Mouse (Mus musculus) midbrain, embryonic 16.5 days (tissue): ENCODE measurements around the gene Aktip. TPM values are rescaled to one million over a fixed set of nuclear protein-coding genes. Genes with fewer than 3 reads are reported as not detected.
A peak's percentile ranks its signal among the peaks of the same experiment; 100 is the strongest.

Experiments
- ATAC-seq: fragments of 200-750 bp; cut with Nextera tagmentation; 2 replicates; pipeline ENCODE4 v1.8.0; 2017; ENCODE audit warnings: moderate TSS enrichment
- H3K27ac ChIP-seq: fragments of 300-500 bp; sonication (generic); 2 replicates; pipeline ENCODE4 v1.5.1; 2014; ENCODE audit warnings: mild to moderate bottlenecking, low read length, mixed read lengths
- H3K27me3 ChIP-seq: fragments of 300-500 bp; sonication (generic); 2 replicates; pipeline ENCODE4 v1.6.1; 2014; ENCODE audit warnings: low read depth, low read length, mixed read lengths; ENCODE audit not compliant: control insufficient read depth, insufficient read depth
- H3K36me3 ChIP-seq: fragments of 300-500 bp; sonication (generic); 2 replicates; pipeline ENCODE4 v1.6.1; 2014; ENCODE audit warnings: mild to moderate bottlenecking, low read length, moderate library complexity, mixed read lengths; ENCODE audit not compliant: control insufficient read depth, insufficient read depth
- H3K4me1 ChIP-seq: fragments of 300-500 bp; sonication (generic); 2 replicates; pipeline ENCODE4 v1.6.1; 2014; ENCODE audit warnings: mild to moderate bottlenecking, low read length, mixed read lengths; ENCODE audit not compliant: control insufficient read depth, insufficient read depth
- H3K4me2 ChIP-seq: fragments of 300-500 bp; sonication (generic); 2 replicates; pipeline ENCODE4 v1.6.1; 2014; ENCODE audit warnings: mild to moderate bottlenecking, low read length, mixed read lengths
- H3K4me3 ChIP-seq: fragments of 300-500 bp; sonication (generic); 2 replicates; pipeline ENCODE4 v1.5.1; 2014; ENCODE audit warnings: low read depth, mild to moderate bottlenecking, low read length, moderate library complexity, mixed read lengths
- H3K9ac ChIP-seq: fragments of 300-500 bp; sonication (generic); 2 replicates; pipeline ENCODE4 v1.6.1; 2014; ENCODE audit warnings: low read depth, low read length, mixed read lengths
- H3K9me3 ChIP-seq: fragments of 300-500 bp; sonication (generic); replicated peaks from 2 replicates; pipeline ENCODE4 v1.6.1; 2014; ENCODE audit warnings: mild to moderate bottlenecking, low read length, mixed read lengths; ENCODE audit not compliant: control insufficient read depth, poor library complexity, severe bottlenecking
- WGBS: fragments of 180-500 bp; shearing (Covaris S2); extraction: QIAGEN DNeasy Blood & Tissue Kit; methylation state at CpG from one replicate; pipeline ENCODE4 v1.1.7; 2014; 5-methylcytosine and 5-hydroxymethylcytosine counted together
- polyA plus RNA-seq: library from polyadenylated mRNA; unstranded; fragments of >200 nt; fragmentation: Nextera tagmentation; extraction: Ambion mirVana; gene quantifications from 2 replicates; pipeline ENCODE4 v1.2.1, GENCODE M21; 2015

Aktip gene
- polyA plus RNA-seq, 1 experiment from 2014 or later: 141 TPM

DNA sequence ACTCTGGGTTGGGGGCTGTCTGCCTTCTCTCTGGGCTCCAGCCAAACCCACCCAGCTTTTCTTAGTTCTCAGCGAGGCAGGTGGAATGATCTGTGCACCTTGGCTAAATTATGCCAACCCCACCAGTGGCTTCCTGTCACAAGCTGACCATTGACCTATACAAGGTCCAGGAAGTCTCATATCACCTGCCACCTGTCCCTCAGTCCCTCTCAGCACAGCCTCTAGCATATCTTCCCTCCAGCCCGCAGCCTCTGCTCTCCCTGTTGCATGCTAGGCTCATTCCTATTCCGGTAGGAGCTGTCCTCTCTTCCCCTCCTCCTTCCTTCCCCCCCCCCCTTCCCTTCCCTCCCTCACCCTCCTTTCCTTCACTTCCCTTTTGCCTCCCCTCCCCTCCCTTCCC is 50.5 kb downstream of the Aktip start:
- H3K27me3 ChIP-seq: no peaks in the 10 kb centered on the region
- ATAC-seq: no peak
- no peak overlapping the region for H3K9ac ChIP-seq
- no peaks in the 10 kb centered on the region for H3K4me1 ChIP-seq
- no peak overlapping the region for H3K4me2 ChIP-seq
- no peaks in the 10 kb centered on the region for H3K36me3 ChIP-seq
- no peak overlapping the region for H3K27ac ChIP-seq
- WGBS: 70% methylated on average over 3 of the region's 3 CpGs
- H3K9me3 ChIP-seq: no peaks in the 10 kb centered on the region
- no peak overlapping the region for H3K4me3 ChIP-seq

DNA sequence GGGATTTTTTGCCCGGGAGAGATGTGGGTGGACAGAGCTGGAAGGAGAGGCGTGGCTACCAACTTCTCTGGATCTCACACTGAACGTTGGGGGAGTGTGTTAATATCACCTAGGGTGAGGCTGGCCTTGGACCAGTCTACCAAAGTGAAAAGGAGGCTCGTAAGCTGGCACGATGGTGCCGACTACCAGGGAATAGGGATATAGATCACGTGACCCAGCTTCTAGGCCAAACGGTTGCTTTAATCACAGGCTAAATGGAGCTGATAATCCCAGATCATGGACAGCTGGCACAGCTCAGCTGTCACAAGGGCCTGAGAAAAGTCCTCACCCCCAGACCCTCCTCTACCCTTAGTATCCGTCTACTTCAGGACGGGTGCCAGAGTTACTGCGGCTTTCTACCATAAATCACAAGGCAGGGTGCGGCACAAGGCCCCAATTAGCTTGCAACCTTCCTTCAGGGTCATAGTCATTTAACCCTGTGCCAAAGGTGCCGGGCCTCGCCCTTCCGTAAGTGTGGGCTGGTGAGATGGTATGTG is 51.1 kb downstream of the Aktip start:
- H3K9ac ChIP-seq: no peak overlapping the region
- H3K36me3 ChIP-seq: no peaks in the 10 kb centered on the region
- H3K9me3 ChIP-seq: no peaks in the 10 kb centered on the region
- no peak overlapping the region for H3K27ac ChIP-seq
- no peak for ATAC-seq
- no peak overlapping the region for H3K4me2 ChIP-seq
- 79% methylated on average over 15 of the region's 15 CpGs for WGBS
- H3K4me3 ChIP-seq: no peak overlapping the region
- no peaks in the 10 kb centered on the region for H3K27me3 ChIP-seq
- H3K4me1 ChIP-seq: no peaks in the 10 kb centered on the region

DNA sequence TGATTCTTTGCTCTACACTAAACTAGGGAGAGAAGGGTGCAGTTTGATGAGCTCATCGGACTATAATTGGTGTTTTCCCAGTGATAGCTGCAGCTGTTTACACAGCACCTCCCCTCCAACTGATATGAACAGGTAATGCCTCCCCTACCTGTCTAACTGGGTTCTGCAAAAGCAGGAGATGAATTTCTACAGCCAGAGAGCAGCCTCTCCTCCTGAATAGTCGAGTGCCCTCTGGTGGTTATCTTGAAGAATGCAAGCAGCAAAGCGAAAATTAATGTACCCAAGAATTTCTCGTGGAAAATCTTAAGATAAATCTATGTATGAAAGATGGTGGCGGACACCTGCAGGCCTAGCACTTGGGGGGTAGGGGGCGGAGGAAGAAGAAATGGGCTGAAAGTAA is 52.1 kb downstream of the Aktip start:
- no peaks in the 10 kb centered on the region for H3K9me3 ChIP-seq
- H3K9ac ChIP-seq: no peak overlapping the region
- no peaks in the 10 kb centered on the region for H3K36me3 ChIP-seq
- no peaks in the 10 kb centered on the region for H3K4me1 ChIP-seq
- H3K27me3 ChIP-seq: no peaks in the 10 kb centered on the region
- 11% methylated on average over 6 of the region's 6 CpGs for WGBS
- no peak overlapping the region for H3K4me2 ChIP-seq
- H3K27ac ChIP-seq: no peak overlapping the region
- ATAC-seq: no peak
- no peak overlapping the region for H3K4me3 ChIP-seq

DNA sequence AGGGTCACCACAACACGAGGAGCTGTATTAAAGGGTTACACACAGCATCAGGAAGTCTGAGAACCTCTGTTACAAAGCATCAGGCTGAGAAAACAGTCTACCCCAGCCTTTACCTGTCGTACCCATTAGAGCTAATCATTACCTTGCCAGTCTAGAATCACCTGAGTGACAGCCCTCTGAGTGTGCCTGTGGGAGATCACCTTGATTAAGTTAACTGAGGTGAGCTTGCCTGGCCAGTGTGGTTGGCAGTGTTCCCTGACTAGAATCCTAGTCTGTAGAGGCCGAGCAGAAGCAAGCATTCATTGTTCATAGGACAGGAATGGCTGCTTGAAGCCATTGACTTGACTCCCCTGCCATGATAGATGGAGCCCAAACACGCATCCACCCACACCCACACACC is 58.9 kb downstream of the Aktip start:
- ATAC-seq: no peak
- 84% methylated on average over 4 of the region's 4 CpGs for WGBS
- Histone ChIP-seq H3K9me3 (no peaks in the 10 kb centered on the region; the same call in 1 of the 2 replicates), H3K27me3 (no peaks in the 10 kb centered on the region), H3K4me1 (no peaks in the 10 kb centered on the region), H3K9ac (no peak overlapping the region), H3K36me3 (no peaks in the 10 kb centered on the region), H3K4me2 (no peak overlapping the region), H3K4me3 (no peak overlapping the region), H3K27ac (no peak overlapping the region)

- 62% methylated on average over 14 of the region's 14 CpGs for WGBS
- H3K36me3 ChIP-seq: no peaks in the 10 kb centered on the region; the same call in 1 of the 2 replicates
- no peaks in the 10 kb centered on the region for H3K27me3 ChIP-seq
- H3K4me2 ChIP-seq: no peak overlapping the region
- no peaks in the 10 kb centered on the region for H3K9me3 ChIP-seq
- no peak overlapping the region for H3K9ac ChIP-seq
- no peak overlapping the region for H3K4me3 ChIP-seq
- ATAC-seq: no peak
- H3K4me1 ChIP-seq: peaks cover 17% of the 10 kb centered on the region
- peak overlapping the region; percentile 84 for H3K27ac ChIP-seq
Measured at GRCm38 (mm10) chr8:91135308-91136181, 64.2 kb downstream of the Aktip start.

DNA sequence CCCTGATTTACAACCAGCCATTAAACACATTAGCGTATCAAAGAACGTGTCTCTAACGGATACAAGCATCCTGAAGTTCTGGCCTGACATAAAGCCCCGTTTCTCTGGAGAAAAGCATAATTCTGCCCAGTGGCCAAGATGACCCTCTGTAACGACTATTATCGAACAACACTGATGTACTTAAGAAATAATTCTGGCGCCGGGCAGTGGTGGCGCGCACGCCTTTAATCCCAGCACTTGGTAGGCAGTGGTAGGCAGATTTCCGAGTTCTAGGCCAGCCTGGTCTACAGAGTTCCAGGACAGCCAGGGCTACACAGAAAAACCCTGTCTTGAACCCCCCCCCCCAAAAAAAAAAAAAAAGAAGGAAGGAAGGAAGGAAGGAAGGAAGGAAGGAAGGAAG is 65.1 kb downstream of the Aktip start:
- H3K27me3 ChIP-seq: no peaks in the 10 kb centered on the region
- peak overlapping the region; percentile 39; the same call in 1 of the 2 replicates for H3K9ac ChIP-seq
- peaks cover 17% of the 10 kb centered on the region for H3K4me1 ChIP-seq
- peak overlapping the region; percentile 87; the same call in 1 of the 2 replicates for H3K4me3 ChIP-seq
- H3K9me3 ChIP-seq: no peaks in the 10 kb centered on the region
- no peak for ATAC-seq
- 33% methylated on average over 12 of the region's 12 CpGs for WGBS
- no peaks in the 10 kb centered on the region; the same call in 1 of the 2 replicates for H3K36me3 ChIP-seq
- H3K27ac ChIP-seq: peak overlapping the region; percentile 84
- peak overlapping the region; percentile 48 for H3K4me2 ChIP-seq

DNA sequence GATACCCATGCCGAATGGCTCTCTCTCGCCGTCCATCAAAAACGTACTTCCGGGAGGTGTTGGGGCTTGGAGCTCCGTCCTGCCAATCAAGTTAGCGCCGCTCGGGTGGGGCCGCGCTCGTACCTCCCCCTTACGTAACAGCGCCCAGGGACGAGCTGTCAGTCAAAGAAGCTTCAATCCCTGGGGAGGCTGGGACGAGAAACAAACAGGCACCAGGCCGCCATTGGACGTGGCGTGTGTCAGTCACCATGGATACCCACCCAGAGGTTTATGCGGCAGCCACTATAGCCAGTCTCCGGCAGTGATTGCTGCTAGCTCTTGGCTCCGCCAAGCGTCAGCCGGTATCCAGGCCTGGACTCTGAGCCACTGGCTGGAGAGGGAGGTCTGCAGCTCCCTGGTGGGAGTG is 65.7 kb downstream of the Aktip start:
- peak overlapping the region; percentile 87 for H3K4me3 ChIP-seq
- WGBS: under 1% methylated on average over 24 of the region's 24 CpGs
- peak overlapping the region; percentile 87 for H3K9ac ChIP-seq
- peak overlapping the region; percentile 48 for H3K4me2 ChIP-seq
- H3K36me3 ChIP-seq: peaks cover 4% of the 10 kb centered on the region; the same call in 1 of the 2 replicates
- H3K9me3 ChIP-seq: no peaks in the 10 kb centered on the region
- H3K27me3 ChIP-seq: no peaks in the 10 kb centered on the region
- H3K4me1 ChIP-seq: peaks cover 17% of the 10 kb centered on the region
- peak; percentile 98 for ATAC-seq
- peak overlapping the region; percentile 84 for H3K27ac ChIP-seq

DNA sequence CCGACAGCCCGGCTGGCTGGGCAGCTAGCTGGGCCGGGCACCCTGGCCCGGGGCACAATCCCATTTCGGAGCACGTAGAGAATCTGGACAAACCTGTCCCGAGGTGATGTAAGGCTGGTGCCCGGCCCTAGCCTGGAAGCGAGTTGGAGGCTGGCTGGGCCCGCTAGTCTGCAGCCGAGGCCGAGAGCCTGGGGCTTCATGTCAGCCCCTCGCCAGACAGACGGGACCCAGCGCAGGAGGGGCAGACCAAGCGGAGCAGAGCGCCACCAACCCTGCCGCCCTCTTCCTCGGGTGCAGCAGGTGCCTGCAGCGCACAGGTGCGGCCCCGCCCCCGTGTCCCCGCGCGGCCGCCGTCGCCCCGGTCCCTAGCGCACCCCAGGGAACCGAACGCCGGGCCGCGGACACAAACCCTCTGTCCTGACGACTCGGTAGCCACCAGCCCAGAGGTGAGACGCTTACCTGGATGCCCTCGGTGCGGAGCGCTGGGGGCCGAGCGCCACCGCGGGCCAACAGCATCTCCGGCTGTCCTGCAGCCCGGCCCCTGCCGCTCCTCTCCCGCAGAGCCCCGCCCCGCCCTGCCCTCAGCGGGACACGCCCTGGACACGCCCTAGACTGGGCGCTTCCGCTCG is 66.2 kb downstream of the Aktip start:
- H3K27ac ChIP-seq: peak overlapping the region; percentile 82
- no peak; the same call in 1 of the 2 replicates for ATAC-seq
- H3K4me3 ChIP-seq: peak overlapping the region; percentile 87
- H3K4me1 ChIP-seq: peaks cover 17% of the 10 kb centered on the region
- H3K9ac ChIP-seq: peak overlapping the region; percentile 87
- H3K4me2 ChIP-seq: peak overlapping the region; percentile 77
- H3K9me3 ChIP-seq: no peaks in the 10 kb centered on the region
- H3K27me3 ChIP-seq: no peaks in the 10 kb centered on the region
- H3K36me3 ChIP-seq: peaks cover 7% of the 10 kb centered on the region
- under 1% methylated on average over 52 of the region's 58 CpGs for WGBS

- Histone ChIP-seq H3K9me3 (no peaks in the 10 kb centered on the region), H3K4me3 (peak overlapping the region; percentile 87), H3K36me3 (peaks cover 11% of the 10 kb centered on the region), H3K4me1 (peaks cover 17% of the 10 kb centered on the region), H3K27ac (no peak overlapping the region), H3K9ac (peak overlapping the region; percentile 87; the same call in 1 of the 2 replicates), H3K4me2 (peak overlapping the region; percentile 77), H3K27me3 (no peaks in the 10 kb centered on the region)
- WGBS: 77% methylated on average over 4 of the region's 4 CpGs
- no peak for ATAC-seq
Measured at GRCm38 (mm10) chr8:91132731-91133130, 67.0 kb downstream of the Aktip start.
